Mouse (Mus musculus) left cerebral cortex, postnatal 4 days (tissue): ENCODE measurements at regions not wholly inside any gene's neighbourhood (a gene's known extent, or its start where the extent isn't known, plus 50 kb on each side); places are given as distances from the start of the nearest gene placed in this dataset.

Experiments
- DNase-seq: peaks from one replicate; pipeline ENCODE4 v3.0.0-alpha.2; 2022
- intact Hi-C: fragments of 180-260 bp; cut with DNase I; formaldehyde crosslinking; loops from one replicate; pipeline ENCODE4 v1.15.1; 2025

- intact Hi-C loops: no loop called here
- DNase-seq: no peak
Observed at GRCm38 (mm10) chr11:89153466-89154406, 80.1 kb downstream of the Gm525 start.

GRCm38 (mm10) chr11:89147990-89148389 is 74.3 kb downstream of the Gm525 start:
- intact Hi-C loops: no loop called here
- DNase-seq: no peak

- intact Hi-C loops: no loop called here
- peak; percentile 37 for DNase-seq
Observed at GRCm38 (mm10) chr11:89145281-89145945, 71.8 kb downstream of the Gm525 start.

- intact Hi-C loops: no loop called here
- DNase-seq: no peak
Observed at GRCm38 (mm10) chr11:89142527-89143154, 69.0 kb downstream of the Gm525 start.
